Mouse (Mus musculus): Measurements from ENCODE around the gene Cited4.

The Cited4 gene

DNA sequence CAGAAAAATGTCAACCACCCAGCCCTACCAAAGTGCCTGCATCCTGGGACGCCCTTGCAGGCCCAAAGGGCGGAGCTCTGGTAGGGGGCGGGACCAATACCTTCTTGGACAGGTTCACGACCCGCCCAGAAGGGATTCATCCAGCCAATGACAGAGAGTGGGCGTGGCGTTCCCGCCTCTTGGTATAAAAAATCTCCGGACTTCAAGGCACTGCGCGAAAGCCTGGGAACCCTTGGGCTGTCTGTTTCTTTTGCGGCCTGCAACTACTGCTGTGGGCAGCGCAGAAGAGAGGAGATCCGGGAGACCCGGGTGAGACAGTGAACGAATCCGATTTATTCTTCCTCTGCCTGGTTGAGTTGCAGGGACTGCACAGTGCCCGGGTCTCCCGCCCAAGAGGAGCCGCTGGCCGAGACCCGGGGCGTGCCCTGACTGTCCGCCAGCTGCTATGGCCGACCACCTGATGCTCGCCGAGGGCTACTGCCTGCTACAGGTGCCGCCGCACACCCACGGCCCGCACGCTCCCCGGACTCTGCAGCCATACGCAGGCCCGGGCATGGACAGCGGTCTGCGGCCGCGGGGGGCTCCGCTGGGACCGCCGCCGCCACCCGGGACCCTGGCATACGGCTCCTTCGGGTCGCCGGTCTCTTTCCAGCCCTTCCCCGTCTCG, at the start of gene Cited4:
TSS of gene Cited4 (plus strand) at position 215 of the 667 bp plus-strand sequence.
- DNase-seq (ENCODE audit: low spot score) = peak; percentile 93

DNA sequence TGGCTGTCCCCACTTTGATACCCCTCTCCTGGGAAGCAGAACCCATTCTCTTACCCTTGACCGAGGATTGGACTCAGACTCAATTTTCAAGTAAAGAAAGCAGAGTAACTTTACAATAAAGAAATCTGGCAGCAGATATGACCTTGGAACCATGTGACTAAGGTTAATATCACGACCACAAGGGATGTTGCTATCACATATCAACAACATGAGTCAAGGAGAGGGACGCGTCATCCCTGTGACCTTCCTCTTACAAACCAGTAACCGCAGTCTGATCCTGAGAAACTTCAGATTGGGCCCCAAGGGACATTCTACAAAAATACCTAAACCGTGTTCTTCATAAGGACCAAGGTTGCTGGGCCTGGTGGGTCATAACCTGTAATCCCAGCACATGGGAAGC, 38.6 kb upstream of the Cited4 start:
- no peak for DNase-seq (ENCODE audit: low spot score)

GRCm38 (mm10) chr4:120630218-120630931, 36.0 kb upstream of the Cited4 start:
- no peak for DNase-seq (ENCODE audit: low spot score)

GRCm38 (mm10) chr4:120631828-120632227, 34.5 kb upstream of the Cited4 start:
- DNase-seq (ENCODE audit: low spot score) = no peak

DNA sequence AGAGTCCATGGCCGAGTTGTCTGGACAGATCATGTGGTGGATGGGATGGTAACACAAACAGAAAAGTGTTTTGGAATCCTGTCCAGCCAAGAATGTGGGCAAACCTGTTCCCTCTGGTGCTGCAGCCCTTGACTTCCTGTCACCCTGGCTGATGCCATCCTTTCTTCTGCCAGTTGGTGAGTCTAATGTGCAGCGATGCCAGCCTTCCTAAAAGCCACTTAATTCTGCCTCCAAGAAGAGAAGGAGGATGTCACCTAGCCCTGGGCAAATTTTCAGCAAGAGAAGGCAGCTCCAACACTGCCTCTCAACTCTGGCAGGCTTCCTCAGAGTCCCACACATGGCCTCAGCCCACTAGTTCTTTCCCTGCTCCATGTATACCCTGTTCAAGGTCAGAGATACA, 31.0 kb upstream of the Cited4 start:
- no peak for DNase-seq (ENCODE audit: low spot score)

DNA sequence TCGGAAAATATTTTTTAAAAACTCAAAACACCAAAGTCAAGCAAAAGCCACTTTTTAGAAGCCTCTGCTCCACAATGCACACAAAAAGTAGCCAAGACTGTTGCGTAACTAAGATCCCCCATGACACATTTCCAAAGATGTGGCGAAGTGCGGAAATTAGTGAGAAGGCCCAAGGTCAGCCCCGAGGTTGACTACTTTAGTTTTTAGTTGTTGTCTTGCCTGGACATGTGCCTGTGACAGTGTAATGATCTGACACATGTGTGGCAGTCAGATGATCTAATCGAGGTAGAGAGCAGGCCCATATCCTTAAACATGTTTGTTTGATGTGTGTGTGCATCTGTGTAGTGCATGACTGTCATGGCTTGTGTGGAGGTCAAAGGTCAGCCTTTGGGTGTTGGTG, 24.4 kb upstream of the Cited4 start:
- DNase-seq (ENCODE audit: low spot score) = no peak

- no peak for DNase-seq (ENCODE audit: low spot score)
Observed at GRCm38 (mm10) chr4:120643899-120644298, 22.5 kb upstream of the Cited4 start.

DNA sequence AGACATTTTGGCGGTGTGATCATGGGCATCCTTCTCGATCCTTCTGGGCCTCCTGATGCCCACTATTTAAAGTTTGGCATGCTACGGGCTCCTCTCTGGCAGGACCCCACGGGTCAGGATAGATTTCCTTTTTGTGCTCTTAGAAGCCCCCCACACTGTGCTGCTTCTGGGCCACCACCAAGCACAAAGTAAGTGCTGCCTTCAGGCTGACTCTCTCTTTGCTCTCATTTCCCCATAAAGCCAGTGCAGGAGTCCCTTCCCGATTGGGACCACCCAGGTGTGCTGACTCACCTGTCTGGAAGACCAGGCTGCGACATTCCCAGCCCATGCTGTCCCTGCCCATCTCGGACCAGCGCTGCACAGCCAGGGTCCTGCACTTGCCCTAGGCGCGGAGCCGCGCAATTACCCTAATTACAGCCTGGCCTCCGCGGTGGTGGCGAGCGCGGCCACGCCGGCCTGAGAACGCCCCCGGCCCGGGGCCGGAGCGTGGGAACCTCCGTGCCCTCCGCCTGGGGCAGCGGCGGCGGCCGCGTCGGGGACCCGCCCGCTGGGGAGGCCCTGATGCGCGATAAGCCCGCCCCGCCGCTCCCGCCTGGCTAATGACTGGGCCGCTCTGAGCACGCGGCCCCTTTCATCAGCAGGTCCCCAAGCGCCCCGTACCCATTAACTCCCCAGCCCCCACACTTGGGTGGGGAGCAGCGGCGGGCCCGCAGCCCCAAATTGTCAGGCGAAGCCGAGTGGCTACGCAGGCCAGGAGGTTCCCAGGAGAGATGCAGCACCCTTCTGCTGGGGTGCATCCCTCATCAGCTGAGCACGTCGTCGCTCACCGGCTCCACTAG, 16.8 kb upstream of the Cited4 start:
- DNase-seq (ENCODE audit: low spot score) = no peak

- DNase-seq (ENCODE audit: low spot score) = no peak
Observed at GRCm38 (mm10) chr4:120650208-120650592, 16.2 kb upstream of the Cited4 start.

- DNase-seq (ENCODE audit: low spot score) = no peak
Observed at GRCm38 (mm10) chr4:120655898-120656297, 10.5 kb upstream of the Cited4 start.

DNA sequence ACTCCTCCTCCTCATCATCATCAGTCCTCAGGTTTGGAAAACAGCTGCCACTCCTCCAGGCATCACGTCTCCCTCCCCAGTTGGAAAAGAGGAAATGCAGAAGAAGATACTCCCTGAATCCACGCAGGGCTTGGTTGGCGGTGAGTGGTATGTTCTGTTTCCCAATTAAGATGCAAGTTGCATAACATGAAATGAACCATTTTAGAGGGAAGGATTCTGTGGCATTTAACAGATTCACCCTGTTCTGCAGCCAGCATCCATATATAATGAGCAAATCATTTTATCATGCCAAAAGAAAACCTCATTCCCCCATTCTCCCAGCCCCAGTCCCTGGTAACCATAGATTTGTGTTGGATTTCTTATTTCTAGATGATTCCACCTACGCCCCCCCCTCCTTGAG, 5.9 kb upstream of the Cited4 start:
- DNase-seq (ENCODE audit: low spot score) = no peak

GRCm38 (mm10) chr4:120664601-120665000, 1.8 kb upstream of the Cited4 start:
- DNase-seq (ENCODE audit: low spot score) = no peak

- DNase-seq (ENCODE audit: low spot score) = no peak
Observed at GRCm38 (mm10) chr4:120665144-120665700, 1.1 kb upstream of the Cited4 start.

- DNase-seq (ENCODE audit: low spot score) = no peak
Observed at GRCm38 (mm10) chr4:120665782-120666181, 590 bp upstream of the Cited4 start.

DNA sequence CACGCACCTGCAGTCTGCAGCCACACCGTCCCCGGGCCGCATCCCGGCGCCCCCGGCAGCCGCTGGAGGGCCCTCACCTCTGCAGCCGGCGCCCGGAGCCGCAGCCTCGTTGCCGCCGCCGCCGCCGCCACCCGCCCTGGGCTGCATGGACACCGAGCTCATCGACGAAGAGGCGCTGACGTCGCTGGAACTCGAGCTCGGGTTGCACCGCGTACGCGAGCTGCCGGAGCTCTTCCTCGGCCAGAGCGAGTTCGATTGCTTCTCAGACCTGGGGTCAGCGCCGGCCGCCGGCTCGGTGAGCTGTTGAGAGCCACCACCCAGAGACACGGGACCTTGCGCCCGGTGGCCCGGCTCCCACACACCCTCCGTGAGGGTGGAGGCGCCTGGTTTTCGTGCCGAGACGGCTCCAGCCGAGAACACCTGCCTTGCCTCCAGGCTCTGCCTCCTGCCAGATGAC, 701 bp downstream of the Cited4 start:
- peak; percentile 33 for DNase-seq (ENCODE audit: low spot score)

DNA sequence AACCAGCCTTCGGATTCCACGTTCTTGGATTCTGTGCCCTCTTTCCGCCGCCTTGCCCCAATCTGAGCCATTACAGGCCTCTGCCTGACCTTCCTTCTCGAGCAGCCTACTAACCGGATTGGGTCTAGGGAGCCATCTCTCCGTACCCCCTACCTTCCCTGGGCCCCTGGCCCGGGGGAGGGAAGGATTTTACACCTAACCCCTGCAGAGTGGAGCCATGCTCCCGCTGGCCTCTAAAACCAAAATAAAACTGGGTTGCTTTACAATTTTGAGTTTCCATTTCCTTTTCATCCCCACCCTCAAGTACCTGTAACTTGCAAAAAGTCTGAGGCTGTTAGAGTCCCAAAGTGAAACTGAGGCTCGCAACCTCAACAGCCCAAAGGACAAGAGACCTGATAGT, 1.2 kb downstream of the Cited4 start:
- no peak for DNase-seq (ENCODE audit: low spot score)

GRCm38 (mm10) chr4:120668551-120668950, 2.2 kb downstream of the Cited4 start:
- DNase-seq (ENCODE audit: low spot score) = no peak

DNA sequence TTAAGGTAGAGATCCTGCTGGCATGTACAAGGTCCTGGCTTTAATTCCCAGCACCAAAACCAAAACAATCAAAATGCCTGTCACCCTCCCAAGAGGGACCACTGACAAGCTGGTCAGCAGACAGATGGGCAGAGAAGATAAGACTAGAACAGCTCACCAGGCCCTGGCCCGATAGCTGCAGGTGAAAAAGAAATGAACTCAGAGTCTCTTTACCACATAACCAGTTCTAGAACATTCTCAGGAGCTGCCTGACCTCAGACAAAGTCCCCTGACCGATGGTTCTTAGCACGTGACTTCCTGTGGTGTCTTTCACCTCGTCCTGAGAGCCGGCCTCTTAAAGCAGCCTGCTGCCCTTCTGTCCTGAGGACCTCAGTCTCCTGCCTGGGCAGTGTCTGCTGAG, 3.2 kb downstream of the Cited4 start:
- no peak for DNase-seq (ENCODE audit: low spot score)

- no peak for DNase-seq (ENCODE audit: low spot score)
Observed at GRCm38 (mm10) chr4:120671046-120671445, 4.7 kb downstream of the Cited4 start.

GRCm38 (mm10) chr4:120673606-120674005, 7.2 kb downstream of the Cited4 start:
- no peak for DNase-seq (ENCODE audit: low spot score)

GRCm38 (mm10) chr4:120674775-120675451, 8.5 kb downstream of the Cited4 start:
- no peak for DNase-seq (ENCODE audit: low spot score)

- no peak for DNase-seq (ENCODE audit: low spot score)
Observed at GRCm38 (mm10) chr4:120675640-120676039, 9.3 kb downstream of the Cited4 start.

Measured in lung, postnatal 25 days (tissue).